Mouse (Mus musculus): ENCODE data around the gene Tnks2.

DNA sequence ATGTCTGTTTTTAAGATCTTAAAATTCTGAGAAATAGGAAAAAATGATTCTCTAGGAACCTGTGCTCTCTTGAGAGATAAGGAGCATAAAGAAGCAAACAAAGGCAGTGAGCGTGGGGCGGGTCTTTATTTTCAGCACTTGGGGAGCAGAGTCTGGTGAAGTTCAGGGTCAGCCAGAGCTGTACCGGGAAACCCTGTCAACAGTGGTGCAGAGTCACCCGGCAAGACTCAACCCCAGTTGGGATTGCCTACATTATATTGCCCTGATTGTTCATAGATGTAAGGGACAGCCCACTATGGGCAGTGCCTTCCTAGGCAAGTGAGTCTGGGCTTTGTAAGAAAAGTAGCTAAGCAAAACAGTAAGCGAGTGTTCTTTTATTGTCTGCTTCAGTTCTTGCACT, 11.9 kb downstream of the Tnks2 start:
- no peak for TF ChIP-seq CTCF (IDR thresholded peaks at IDR 0.05; ENCODE audit: low read depth, low read length)
- no peak for TF ChIP-seq POLR2A (IDR thresholded peaks at IDR 0.05; ENCODE audit: borderline replicate concordance, low read depth, low read length)
